Mouse (Mus musculus) frontal cortex, postnatal 10 days (tissue): ENCODE measurements around the gene Sgca.
A peak's percentile ranks its signal among the peaks of the same experiment; 100 is the strongest.

Experiments used
- DNase-seq, 2 experiments: peaks; one replicate each; pipeline ENCODE4 v3.0.0; 2022; ENCODE audit warnings: low spot score in 2 of 2, mixed read lengths in 1 of 2

The Sgca gene

GRCm38 (mm10) chr11:95001584-95002347 is 25.6 kb upstream of the Sgca start:
- no peak for DNase-seq

- DNase-seq: peak in 1 of 2 experiments; percentile 70
These were observed 24.9 kb upstream of the Sgca start for GRCm38 (mm10) chr11:95001058-95001457.

GRCm38 (mm10) chr11:95000548-95000947 is 24.4 kb upstream of the Sgca start:
- DNase-seq: peak in 1 of 2 experiments; percentile 21

GRCm38 (mm10) chr11:95000128-95000527 is 24.0 kb upstream of the Sgca start:
- no peak for DNase-seq

GRCm38 (mm10) chr11:94998041-94998531 is 22.0 kb upstream of the Sgca start:
- DNase-seq: peak in 1 of 2 experiments; percentile 39

GRCm38 (mm10) chr11:94997596-94997995 is 21.5 kb upstream of the Sgca start:
- DNase-seq: no peak

GRCm38 (mm10) chr11:94996984-94997383 is 20.9 kb upstream of the Sgca start:
- no peak for DNase-seq

- no peak for DNase-seq
These were observed 20.0 kb upstream of the Sgca start for GRCm38 (mm10) chr11:94996101-94996500.

GRCm38 (mm10) chr11:94994947-94995772 is 19.0 kb upstream of the Sgca start:
- no peak for DNase-seq

GRCm38 (mm10) chr11:94994208-94994814 is 18.2 kb upstream of the Sgca start:
- DNase-seq: no peak

- peak in 1 of 2 experiments; percentile 47 for DNase-seq
These were observed 16.9 kb upstream of the Sgca start for GRCm38 (mm10) chr11:94992754-94993606.

- DNase-seq: peak in 1 of 2 experiments; percentile 33
These were observed 16.3 kb upstream of the Sgca start for GRCm38 (mm10) chr11:94992480-94992753.

- DNase-seq: peak in 1 of 2 experiments; percentile 52
These were observed 15.7 kb upstream of the Sgca start for GRCm38 (mm10) chr11:94991641-94992479.

GRCm38 (mm10) chr11:94990749-94991577 is 14.8 kb upstream of the Sgca start, which contains the start of gene Ppp1r9b:
Ppp1r9b (plus strand) TSS chr11:94991035.
- peak; percentile 85 to 90 for DNase-seq

GRCm38 (mm10) chr11:94990102-94990748 is 14.1 kb upstream of the Sgca start:
- no peak for DNase-seq

GRCm38 (mm10) chr11:94989562-94990017 is 13.5 kb upstream of the Sgca start:
- peak; percentile 74 for DNase-seq

- peak in 1 of 2 experiments; percentile 32 for DNase-seq
These were observed 12.8 kb upstream of the Sgca start for GRCm38 (mm10) chr11:94988780-94989561.

- no peak for DNase-seq
These were observed 11.7 kb upstream of the Sgca start for GRCm38 (mm10) chr11:94987851-94988250.
